Mouse (Mus musculus) megakaryocyte progenitor cell, adult 5-6 weeks (primary cell): ENCODE measurements around the gene Sept11. TPM values are rescaled to one million over a fixed set of nuclear protein-coding genes. Genes with fewer than 3 reads are reported as not detected.

ENCODE experiments used
- total RNA-seq, 2 experiments: library from RNA; stranded (forward) in 1 of 2; stranded (reverse) in 1 of 2; fragments of 157-497, 149-512 nt in 1 of 2; fragments of 200-1000 nt in 1 of 2; gene quantifications; 2 replicates each; pipeline versions ENCODE4 v1.2.3 to v1.2.4; 2015 to 2017

The Sept11 gene
- total RNA-seq, 2 experiments from 2014 or later = 63.4 to 70.3 TPM

Other genes starting within 250 kb of the Sept11 start
- gene Sowahb, start 48.4 kb upstream of the Sept11 start, total RNA-seq (2015) = not detected in 2 replicates
- not detected in 2 replicates for gene Sowahb, start 48.4 kb upstream of the Sept11 start, total RNA-seq (2017)
- gene Ccni, start 113.1 kb downstream of the Sept11 start, total RNA-seq (2015) = 184 and 191 TPM in 2 replicates
- 159 and 163 TPM in 2 replicates for gene Ccni, start 113.1 kb downstream of the Sept11 start, total RNA-seq (2017)
- gene 2010109A12Rik, start 113.1 kb downstream of the Sept11 start, total RNA-seq (2015) = 0.77 and 0.90 TPM in 2 replicates
- 3.0 and 4.3 TPM in 2 replicates for gene 2010109A12Rik, start 113.1 kb downstream of the Sept11 start, total RNA-seq (2017)
- gene Ccng2, start 173.8 kb downstream of the Sept11 start, total RNA-seq (2015) = 31.9 and 37.7 TPM in 2 replicates
- gene Ccng2, start 173.8 kb downstream of the Sept11 start, total RNA-seq (2017) = 35.2 and 38.1 TPM in 2 replicates